Mouse (Mus musculus): Measurements from ENCODE around the gene Mllt6.

GRCm38 (mm10) chr11:97664771-97665240 is 1.6 kb downstream of the Mllt6 start:
- TF ChIP-seq CTCF (IDR thresholded peaks at IDR 0.05; ENCODE audit: control insufficient read depth, insufficient read depth, insufficient replicate concordance, low read depth, low read length) (no peak), POLR2A (IDR thresholded peaks at IDR 0.05; ENCODE audit: control insufficient read depth, low read depth, low read length) (no peak)

Data from testis, adult 2 months (tissue).